Mouse (Mus musculus) T-helper 2 cell (primary cell): ENCODE data around the gene Gng10.

ENCODE experiments used
- in situ Hi-C: fragments of 300-600 bp; cut with MboI, MseI; formaldehyde crosslinking; loops from one replicate; pipeline ENCODE4 v1.15.1; 2025; ENCODE audit warnings: high pct_unique_total_duplicates

Gene Gng10

GRCm38 (mm10) chr4:59034918-59035785 is at the start of gene Gng10:
Gene Gng10 (plus strand): TSS chr4:59035088.
- in situ Hi-C loops = loop anchor here (5.0 kb wide), 2 partner anchors 38 to 737 kb away; partner anchors contain the start of gene Dnajc25

- in situ Hi-C loops = no loop called here
Measured at GRCm38 (mm10) chr4:58985157-58985648, 49.7 kb upstream of the Gng10 start.

- in situ Hi-C loops = no loop called here
Measured at GRCm38 (mm10) chr4:58986540-58987190, 48.2 kb upstream of the Gng10 start, which contains the start of gene Ptgr1. Gene Ptgr1 (minus strand): TSS chr4:58987119.

- in situ Hi-C loops = no loop called here
Measured at GRCm38 (mm10) chr4:58989303-58989898, 45.5 kb upstream of the Gng10 start.

GRCm38 (mm10) chr4:58990609-58991434 is 44.1 kb upstream of the Gng10 start:
- in situ Hi-C loops = no loop called here

- in situ Hi-C loops = no loop called here
Measured at GRCm38 (mm10) chr4:58992195-58992594, 42.7 kb upstream of the Gng10 start.

GRCm38 (mm10) chr4:58994762-58995161 is 40.1 kb upstream of the Gng10 start, which contains the start of gene Dnajc25:
Gene Dnajc25 (plus strand): TSS chr4:58995062.
- in situ Hi-C loops = loop anchor here (5.0 kb wide), 1 partner anchor 43 kb away; the partner anchor contains the start of gene Gng10

- in situ Hi-C loops = loop anchor here (5.0 kb wide), 1 partner anchor 42 kb away; the partner anchor contains the start of gene Gng10
Measured at GRCm38 (mm10) chr4:58995251-58995693, 39.6 kb upstream of the Gng10 start.

- in situ Hi-C loops = loop anchor here (5.0 kb wide), 1 partner anchor 40 kb away; the partner anchor contains the start of gene Gng10
Measured at GRCm38 (mm10) chr4:58997081-58997480, 37.8 kb upstream of the Gng10 start.

GRCm38 (mm10) chr4:58998688-58999087 is 36.2 kb upstream of the Gng10 start:
- in situ Hi-C loops = loop anchor here (5.0 kb wide), 1 partner anchor 39 kb away; the partner anchor contains the start of gene Gng10

- in situ Hi-C loops = loop anchor here (5.0 to 10.0 kb wide), 2 partner anchors 38 to 335 kb away; partner anchors contain the start of gene Gng10
Measured at GRCm38 (mm10) chr4:58999686-59000085, 35.2 kb upstream of the Gng10 start.

GRCm38 (mm10) chr4:59000614-59001013 is 34.3 kb upstream of the Gng10 start:
- in situ Hi-C loops = loop anchor here (10.0 kb wide), 1 partner anchor 334 kb away; no protein-coding TSS in a partner anchor

GRCm38 (mm10) chr4:59002948-59003805 is 31.7 kb upstream of the Gng10 start, which contains the start of gene Gm20503:
Gene Gm20503 (plus strand): TSS chr4:59003210.
- in situ Hi-C loops = loop anchor here (10.0 kb wide), 1 partner anchor 332 kb away; no protein-coding TSS in a partner anchor

GRCm38 (mm10) chr4:59003806-59004200 is 31.1 kb upstream of the Gng10 start:
- in situ Hi-C loops = loop anchor here (10.0 kb wide), 1 partner anchor 331 kb away; no protein-coding TSS in a partner anchor

- in situ Hi-C loops = loop anchor here (10.0 kb wide), 1 partner anchor 329 kb away; no protein-coding TSS in a partner anchor
Measured at GRCm38 (mm10) chr4:59006211-59006610, 28.7 kb upstream of the Gng10 start.

- in situ Hi-C loops = loop anchor here (10.0 kb wide), 1 partner anchor 328 kb away; no protein-coding TSS in a partner anchor
Measured at GRCm38 (mm10) chr4:59007016-59007415, 27.9 kb upstream of the Gng10 start.

- in situ Hi-C loops = loop anchor here (10.0 kb wide), 1 partner anchor 327 kb away; no protein-coding TSS in a partner anchor
Measured at GRCm38 (mm10) chr4:59007974-59008373, 26.9 kb upstream of the Gng10 start.

GRCm38 (mm10) chr4:59009186-59009585 is 25.7 kb upstream of the Gng10 start:
- in situ Hi-C loops = loop anchor here (10.0 kb wide), 1 partner anchor 326 kb away; no protein-coding TSS in a partner anchor

- in situ Hi-C loops = loop anchor here (10.0 kb wide), 1 partner anchor 325 kb away; no protein-coding TSS in a partner anchor
Measured at GRCm38 (mm10) chr4:59009696-59010095, 25.2 kb upstream of the Gng10 start.
